Comparison of ENCODE assay signal across 18 mouse cellular contexts in the genomic region with DNA sequence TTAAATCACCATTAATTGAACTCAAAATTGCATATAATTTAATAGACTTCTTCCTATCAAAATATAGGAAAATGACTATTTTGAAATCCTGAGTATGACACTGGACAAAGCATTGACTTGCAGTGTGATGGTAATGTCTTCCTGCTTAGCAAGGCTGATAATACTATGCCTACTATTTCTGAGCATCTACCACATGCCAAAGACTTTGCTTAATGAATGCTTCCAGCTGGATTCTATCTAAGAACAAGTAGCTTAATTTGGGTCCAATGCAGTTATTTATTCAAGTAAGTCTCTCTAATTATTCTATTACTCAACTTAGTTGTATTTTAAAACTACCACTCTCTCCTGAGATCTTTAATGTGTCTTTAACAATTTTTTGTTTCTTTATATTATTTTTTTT.
"Had no signal": no experiment of that assay in that cellular context is flagged by ENCODE, and none has a peak within 500 bp of the region (broad histone marks: within the 10 kb centered on the region; RNA-seq: fewer than 3 reads in every experiment).

No protein-coding gene starts in this region.

- H3K4me3 ChIP-seq: liver, embryonic 12.5 days; midbrain, embryonic 10.5 days; midbrain, embryonic 12.5 days; myocyte; neural tube, embryonic 13.5 days; neural tube, embryonic 15.5 days had no signal

- H3K4me2 ChIP-seq: liver, embryonic 12.5 days; midbrain, embryonic 12.5 days; neural tube, embryonic 13.5 days; neural tube, embryonic 15.5 days had no signal

- H3K4me1 ChIP-seq: liver, embryonic 12.5 days; midbrain, embryonic 12.5 days; neural tube, embryonic 13.5 days; neural tube, embryonic 15.5 days had no signal

- H3K9ac ChIP-seq: liver, embryonic 12.5 days; liver, embryonic 14.5 days; midbrain, embryonic 12.5 days; neural tube, embryonic 13.5 days; neural tube, embryonic 15.5 days had no signal

- H3K27ac ChIP-seq: liver, embryonic 12.5 days; liver, embryonic 14.5 days; midbrain, embryonic 10.5 days; midbrain, embryonic 12.5 days; neural tube, embryonic 13.5 days; neural tube, embryonic 15.5 days had no signal

- H3K27me3 ChIP-seq: liver, embryonic 12.5 days; midbrain, embryonic 12.5 days; neural tube, embryonic 13.5 days; neural tube, embryonic 15.5 days had no signal

- H3K9me3 ChIP-seq: liver, embryonic 12.5 days; midbrain, embryonic 10.5 days; midbrain, embryonic 12.5 days; neural tube, embryonic 13.5 days; neural tube, embryonic 15.5 days had no signal

- DNase-seq: lung, postnatal 10 days; midbrain, embryonic 14.5 days; retina, postnatal 1 day; right cerebral cortex, adult 18-20 months; right cerebral cortex, postnatal 25 days; right cerebral cortex, postnatal 4 days; spleen, adult 18-20 months; thymus, adult 18-20 months; thymus, postnatal 14 days; thymus, postnatal 36 days had no signal

- H3K36me3 ChIP-seq: liver, embryonic 12.5 days; midbrain, embryonic 10.5 days; midbrain, embryonic 12.5 days; neural tube, embryonic 13.5 days; neural tube, embryonic 15.5 days had no signal

- ATAC-seq: liver, embryonic 12.5 days; midbrain, embryonic 16.5 days had no signal
